Mouse (Mus musculus): ENCODE results near the gene Rab26.

Gene Rab26

DNA sequence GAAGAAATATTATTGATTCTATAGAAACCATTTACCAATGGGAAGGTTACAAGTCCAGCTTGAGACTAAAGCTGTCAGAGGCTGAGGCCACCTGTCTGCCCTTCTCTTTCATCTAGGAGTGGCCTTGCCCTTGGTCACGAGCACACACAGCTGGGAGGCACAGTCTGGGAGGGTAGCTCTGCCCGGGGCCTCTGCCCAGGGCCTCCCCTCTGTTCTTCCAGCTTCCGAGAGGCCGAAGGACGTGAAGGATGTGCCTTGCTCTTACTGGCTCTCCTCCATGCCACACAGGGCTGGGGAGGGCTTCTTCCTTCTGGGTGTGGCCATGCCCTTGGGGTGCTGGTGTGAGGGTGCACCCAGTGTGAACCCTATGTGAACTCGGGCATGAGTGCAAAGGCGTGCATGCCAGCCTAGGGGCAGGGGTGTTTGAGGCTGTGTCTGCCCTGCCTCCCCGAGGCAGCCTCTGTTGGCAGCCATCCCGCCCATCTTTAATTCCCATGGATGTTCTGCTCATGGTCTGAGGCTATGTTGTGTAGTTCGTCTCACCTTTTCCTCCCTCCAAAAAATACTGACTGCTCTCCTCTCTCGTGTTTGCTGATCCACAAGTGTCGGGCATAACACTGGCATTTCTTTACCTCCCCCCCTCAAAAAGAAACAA is 26.1 kb downstream of the Rab26 start:
- no peak for DNase-seq (ENCODE audit: low spot score)

DNA sequence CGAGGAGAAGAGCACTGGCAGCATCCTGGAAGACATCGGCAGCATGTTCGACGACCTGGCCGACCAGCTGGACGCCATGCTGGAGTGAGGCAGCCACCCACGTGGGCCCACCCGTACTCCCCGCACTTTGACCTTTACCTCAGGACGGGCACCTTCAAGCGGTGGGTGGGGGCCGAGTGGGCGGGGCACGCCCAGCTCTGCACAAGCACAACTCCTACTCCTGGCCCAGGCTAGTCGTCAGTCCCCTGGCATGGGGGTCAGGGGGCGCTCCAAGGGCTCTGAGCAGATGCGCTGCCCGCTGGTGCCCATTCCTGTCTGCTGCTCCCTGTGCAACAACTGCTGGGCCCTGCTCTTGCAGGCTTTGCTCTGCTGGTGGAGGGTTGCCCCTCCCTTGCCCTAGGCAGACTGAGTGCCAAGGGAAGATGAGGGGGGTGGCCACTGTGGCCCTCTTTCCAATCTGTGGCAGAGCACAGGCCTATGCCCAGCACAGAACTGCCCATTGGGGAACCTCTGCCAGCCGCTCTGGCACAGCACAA is 26.8 kb downstream of the Rab26 start:
- DNase-seq (ENCODE audit: low spot score): no peak

DNA sequence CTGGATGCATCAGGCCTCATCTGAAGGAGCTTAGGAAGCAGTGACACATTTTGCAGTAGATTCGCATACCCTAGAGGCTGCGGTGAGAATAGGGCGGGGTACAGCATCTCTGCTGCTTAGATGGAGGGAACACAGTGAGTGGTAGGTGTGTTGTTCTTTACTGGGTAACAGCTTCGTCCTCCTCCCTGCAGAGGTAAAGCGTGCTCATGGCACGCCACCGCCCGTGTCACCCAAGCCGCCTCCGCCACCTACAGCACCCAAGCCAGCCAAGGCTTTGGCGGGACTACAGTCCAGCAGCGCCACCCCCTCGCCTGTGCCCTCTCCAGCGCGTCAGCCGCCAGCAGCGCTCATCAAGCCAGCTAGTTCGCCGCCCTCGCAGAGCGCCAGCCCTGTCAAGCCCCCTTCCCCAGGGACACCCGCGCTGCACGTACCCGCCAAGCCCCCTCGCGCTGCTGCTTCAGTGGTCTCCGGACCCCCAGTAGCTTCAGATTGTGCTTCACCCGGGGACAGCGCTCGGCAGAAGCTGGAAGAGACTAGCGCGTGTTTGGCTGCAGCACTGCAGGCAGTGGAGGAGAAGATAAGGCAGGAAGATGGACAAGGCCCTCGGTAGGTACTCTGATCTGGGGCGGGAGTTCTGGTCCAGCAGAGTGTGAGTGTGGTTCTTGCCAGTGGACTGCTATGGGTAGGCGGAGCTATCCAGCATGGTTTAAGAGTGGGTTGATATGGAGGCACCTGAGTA is 27.5 kb downstream of the Rab26 start:
- DNase-seq (ENCODE audit: low spot score): peak; percentile 20

DNA sequence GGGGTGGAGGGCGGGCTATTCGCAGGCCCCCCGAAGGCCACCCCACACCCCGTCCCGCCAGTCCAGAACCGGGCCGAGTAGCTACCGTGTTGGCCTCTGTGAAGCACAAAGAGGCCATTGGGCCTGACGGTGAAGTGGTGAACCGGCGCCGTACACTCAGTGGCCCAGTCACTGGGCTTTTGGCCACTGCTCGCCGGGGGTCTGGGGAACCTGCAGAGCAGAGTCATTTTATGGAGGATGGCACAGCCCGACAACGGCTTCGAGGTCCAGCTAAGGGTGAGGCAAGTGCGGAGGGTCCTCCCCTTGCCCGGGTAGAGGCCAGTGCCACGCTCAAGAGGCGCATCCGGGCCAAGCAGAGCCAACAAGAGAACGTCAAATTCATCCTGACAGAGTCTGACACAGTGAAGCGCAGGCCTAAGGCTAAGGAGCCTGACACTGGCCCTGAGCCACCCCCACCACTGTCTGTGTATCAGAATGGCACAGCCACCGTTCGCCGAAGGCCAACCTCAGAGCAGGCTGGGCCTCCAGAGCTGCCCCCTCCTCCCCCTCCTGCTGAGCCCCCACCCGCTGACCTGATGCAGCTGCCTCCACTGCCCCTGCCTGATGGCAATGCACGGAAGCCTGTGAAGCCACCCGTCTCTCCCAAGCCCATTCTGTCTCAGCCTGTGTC is 28.6 kb downstream of the Rab26 start:
- no peak for DNase-seq (ENCODE audit: low spot score)

DNA sequence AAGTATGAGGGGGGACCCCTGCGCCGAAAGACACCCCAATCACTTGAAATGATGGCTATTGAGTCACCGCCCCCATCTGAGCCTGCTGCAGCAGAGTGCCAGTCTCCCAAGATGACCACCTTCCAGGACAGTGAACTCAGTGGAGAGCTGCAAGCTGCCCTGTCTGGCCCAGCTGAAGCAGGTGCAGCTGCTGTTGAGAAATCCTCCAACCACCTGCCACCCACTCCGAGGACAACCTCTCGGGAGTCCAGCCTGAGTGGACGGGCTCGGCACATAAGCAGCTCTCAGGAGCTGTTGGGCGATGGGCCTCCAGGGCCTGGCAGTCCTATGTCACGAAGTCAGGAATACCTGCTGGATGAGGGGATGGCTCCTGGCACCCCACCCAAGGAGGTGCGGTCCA is 29.9 kb downstream of the Rab26 start:
- DNase-seq (ENCODE audit: low spot score): no peak

DNA sequence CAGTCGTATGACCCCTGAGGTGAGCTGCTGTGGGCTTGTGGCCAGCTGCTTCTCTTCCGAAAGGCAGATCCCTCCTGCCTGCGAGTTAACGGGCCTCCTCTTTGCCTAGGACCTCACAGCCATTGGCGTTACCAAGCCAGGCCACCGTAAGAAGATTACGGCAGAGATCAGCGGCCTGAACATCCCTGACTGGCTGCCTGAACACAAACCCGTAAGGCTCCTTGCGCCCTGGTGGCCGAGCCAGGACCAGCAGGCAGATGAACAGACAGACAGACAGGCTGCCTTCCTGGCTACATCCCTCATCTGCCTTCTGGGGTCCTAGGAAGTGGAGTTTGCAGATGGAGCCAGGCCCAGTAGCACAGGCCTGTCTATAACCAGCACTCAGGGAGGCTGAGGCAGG is 31.8 kb downstream of the Rab26 start:
- peak; percentile 34 for DNase-seq (ENCODE audit: low spot score)

DNA sequence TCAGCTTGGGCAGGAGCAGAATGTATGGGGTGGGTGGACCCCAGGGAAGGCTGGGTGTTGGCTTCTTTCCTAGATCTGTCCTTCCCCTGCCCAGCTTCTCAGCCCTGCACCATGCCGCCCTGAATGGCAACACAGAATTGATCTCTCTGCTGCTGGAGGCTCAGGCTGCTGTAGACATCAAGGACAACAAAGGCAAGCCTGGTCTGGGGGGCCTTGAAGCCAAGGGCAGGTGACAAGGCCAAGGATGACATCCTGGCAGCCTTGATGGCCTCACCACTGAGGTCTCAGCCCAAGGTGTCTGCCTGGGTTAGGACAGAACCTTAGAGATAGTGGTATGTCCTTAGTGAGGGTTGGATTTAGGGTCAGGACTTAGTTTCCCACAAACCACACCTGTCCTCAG is 38.0 kb downstream of the Rab26 start:
- no peak for DNase-seq (ENCODE audit: low spot score)

DNA sequence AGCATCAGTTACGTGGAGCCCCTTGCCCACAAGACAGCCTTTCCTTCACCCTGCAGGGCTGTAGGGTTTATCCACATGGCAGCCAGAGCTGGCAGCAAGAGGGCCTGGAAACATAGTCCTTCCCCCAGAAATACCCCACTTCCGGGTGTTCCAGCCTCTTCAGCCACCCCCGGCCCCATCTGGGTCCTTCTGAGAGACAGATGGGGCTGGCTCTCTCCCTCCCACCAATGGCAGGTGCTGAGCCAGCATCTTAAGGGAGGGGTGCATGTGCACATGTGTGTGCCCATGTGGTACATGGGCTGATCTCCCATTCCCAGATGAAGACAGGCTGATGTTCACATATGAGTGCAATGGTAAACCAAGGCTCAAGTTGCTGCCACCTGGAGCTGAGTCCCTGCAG is 38.6 kb downstream of the Rab26 start:
- no peak for DNase-seq (ENCODE audit: low spot score)

DNA sequence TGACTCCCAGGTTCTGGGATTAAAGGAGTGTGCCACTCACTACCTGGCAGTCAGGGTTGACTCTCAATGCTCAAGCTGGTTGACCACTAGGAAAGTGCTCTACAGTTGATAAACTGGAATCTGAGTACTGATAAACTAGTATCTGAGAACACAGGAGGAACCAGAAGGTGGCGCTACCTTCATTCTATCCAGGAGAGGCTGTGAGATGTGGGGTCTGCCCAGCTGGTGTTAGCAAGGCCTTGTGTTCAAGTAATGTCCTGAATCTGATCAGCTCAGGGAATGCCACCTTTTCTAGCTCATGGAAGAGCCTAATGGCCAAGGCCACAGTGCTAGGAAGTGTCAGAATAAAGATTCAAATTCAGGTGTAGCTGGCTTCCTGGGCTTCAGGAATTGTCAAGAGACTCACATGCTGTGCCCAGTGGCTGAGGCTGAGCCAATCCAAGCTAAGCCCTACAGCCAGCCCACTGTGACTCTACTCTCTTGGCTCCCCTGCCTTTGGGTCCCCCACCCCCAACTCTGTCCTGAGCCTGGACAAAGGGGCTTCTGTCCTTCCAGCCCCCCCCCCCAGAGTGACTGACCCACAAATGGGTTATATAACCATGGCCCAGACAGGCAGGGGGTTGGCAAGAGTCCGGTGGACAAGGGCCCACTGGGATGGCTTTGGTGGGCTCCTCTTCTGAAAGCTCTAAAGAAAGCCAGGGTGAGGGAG is 39.2 kb downstream of the Rab26 start:
- peak; percentile 82 for DNase-seq (ENCODE audit: low spot score)

DNA sequence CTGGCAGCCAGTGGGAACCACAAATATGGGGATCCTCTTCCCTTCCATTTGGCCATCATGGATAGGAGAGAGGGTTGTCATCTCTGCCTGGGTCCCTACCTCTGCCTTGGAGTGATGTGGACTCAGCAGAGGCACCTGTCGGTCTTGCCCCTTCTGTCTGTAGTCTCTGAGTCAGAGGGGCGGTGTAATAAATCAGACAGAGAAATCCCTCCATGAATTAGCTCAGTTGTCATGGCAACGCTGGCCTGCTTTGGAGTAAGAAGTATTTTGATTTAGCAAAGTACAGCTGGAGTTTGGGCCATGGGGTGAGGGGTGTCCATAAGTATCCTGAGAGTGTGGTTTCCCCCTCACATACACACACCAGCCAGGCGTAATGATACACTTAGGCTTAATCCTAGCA is 43.6 kb downstream of the Rab26 start:
- DNase-seq (ENCODE audit: low spot score): peak; percentile 42

DNA sequence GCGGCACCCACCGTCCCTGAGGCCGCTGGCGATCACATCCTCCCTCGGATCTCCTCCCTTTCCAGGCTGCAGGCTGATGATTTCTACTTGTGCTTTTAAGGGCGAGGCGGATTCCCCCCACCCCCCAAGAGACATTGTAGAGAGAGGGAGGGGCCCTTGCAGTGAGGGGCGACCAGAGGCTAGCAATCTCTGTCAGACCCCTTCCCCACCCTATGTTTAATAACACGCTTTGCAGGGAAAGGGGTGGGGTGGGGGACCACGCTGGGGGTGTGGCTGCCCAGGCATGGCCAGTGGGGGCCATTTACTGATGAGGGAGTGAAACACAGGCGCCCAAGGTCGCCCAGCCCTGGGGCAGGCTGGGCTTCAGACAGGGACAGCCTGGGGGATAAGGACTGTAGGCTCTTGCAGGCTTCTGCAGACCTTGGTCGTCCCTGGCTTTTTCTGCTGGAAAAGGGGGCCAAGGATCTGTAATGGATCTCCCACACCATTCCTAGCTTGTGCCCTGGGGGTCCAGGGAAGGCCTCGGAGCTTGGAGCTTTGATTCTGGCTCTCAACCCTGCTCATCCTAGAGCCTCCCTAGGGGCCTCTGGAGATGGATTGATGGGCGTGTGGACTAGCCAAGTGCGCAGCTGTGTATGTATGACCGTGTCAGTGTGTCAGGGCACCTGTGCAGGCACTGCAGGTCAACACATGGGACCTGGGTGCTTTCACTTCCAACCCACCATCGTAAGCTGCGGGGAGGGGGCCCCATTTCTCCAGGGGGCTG is 44.6 kb downstream of the Rab26 start:
- no peak for DNase-seq (ENCODE audit: low spot score)

DNA sequence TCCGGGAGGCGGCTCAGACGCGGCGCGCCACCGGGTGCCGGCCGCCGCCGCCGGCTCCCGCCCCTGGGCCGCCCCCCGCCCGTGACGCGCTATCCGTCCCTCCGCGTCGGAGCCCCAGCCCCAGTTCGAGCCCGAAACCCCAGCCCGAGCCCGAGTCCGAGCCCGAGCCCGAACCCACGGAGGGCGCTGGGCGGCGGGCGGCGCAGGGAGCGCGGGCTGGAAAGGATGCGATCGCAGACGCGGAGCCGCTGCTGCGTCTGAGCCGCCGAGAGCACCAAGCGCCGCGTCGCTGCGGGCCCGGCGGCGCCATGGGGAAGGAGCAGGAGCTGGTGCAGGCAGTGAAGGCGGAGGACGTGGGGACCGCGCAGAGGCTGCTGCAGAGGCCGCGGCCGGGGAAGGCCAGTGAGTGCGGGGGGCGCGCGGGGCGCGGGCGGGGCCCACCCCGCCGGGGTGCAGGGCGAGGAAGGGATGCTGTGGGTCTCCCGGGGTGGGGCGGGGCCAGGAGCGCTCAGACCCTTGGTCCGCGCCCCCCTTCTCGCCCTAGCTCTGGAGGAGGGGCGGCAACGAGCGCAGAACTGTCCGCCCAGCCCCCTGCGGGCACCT is 45.2 kb downstream of the Rab26 start:
- DNase-seq (ENCODE audit: low spot score): peak; percentile 51

DNA sequence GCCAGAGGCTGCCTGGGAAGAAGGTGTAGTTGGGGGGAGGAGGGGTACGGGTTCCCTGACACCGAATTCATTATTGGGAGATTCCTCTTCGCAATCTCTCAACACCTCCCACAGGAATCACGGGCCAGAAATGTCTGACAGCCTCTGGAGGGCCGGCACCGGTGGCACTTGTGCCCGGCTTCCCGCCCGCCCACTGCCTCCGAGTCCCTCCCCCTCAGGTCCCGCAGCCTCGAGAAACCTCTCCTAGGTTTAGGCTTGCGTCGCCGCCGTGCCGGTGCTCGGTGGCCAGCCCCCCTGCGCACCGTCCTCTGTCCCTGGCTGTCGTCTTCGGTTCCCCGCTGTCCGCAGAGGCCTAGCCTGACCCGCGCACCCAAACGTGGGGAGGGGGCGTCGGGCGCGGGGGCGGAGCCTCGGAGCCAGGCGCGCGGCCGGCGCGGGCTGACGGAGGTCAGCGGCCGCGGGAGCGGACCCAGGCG is 45.8 kb downstream of the Rab26 start, which contains the start of gene Caskin1:
Gene Caskin1, plus strand, starts transcription at position 416 of the 476 bp plus-strand sequence.
- DNase-seq (ENCODE audit: low spot score): peak; percentile 49

DNA sequence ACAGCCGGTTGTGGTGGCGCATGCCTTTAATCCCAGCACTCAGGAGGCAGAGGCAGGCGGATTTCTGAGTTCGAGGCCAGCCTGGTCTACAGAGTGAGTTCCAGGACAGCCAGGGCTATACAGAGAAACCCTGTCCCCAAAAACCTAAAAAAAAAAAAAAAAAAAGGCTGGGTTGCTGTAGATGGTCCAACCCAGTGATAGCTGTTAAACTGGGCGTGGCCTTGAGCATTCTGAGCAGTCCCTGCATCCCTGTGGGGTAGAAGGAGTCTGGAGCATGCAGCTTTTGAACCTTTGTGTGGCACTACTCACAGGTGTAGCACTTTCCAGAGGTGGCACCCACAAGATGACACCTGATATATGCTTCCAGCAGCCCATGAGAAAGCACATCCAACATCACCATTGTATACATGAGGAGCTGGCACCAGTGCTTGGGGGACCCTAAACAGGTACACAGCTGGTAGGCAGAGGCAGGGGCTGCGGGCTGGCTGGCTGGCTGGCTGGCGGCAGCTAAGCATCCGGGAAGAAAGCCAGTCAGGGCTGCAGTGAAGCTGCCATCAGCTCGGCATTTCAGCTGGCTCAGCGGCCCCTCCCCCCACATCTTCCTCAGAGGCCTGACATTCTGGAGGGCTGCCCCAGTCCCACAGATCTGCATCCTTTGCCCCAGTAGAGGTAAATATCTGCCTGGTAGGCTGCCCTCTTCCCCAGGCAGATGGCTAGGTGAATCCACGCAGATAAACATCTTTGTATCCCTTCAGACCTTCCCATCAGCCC is 48.7 kb downstream of the Rab26 start:
- peak; percentile 52 for DNase-seq (ENCODE audit: low spot score)

DNA sequence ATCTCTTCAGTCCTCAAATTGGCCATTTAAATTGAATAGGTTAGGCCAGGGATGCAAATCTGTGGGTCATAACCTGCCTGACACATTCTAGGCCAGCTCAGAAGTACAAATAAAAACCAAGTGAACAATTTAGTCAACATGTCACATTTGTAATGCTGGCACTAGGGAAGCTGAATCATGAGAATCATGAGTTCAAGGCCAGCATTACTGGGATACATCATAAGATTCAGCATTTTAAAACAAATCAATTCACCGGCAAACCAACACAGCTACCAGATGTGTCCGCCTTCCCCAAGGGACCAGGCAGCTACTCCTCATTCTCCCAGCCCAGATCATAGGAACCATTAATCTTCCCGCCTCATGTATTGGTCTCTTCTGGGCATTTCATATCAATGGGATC is 50.5 kb downstream of the Rab26 start:
- DNase-seq (ENCODE audit: low spot score): no peak

DNA sequence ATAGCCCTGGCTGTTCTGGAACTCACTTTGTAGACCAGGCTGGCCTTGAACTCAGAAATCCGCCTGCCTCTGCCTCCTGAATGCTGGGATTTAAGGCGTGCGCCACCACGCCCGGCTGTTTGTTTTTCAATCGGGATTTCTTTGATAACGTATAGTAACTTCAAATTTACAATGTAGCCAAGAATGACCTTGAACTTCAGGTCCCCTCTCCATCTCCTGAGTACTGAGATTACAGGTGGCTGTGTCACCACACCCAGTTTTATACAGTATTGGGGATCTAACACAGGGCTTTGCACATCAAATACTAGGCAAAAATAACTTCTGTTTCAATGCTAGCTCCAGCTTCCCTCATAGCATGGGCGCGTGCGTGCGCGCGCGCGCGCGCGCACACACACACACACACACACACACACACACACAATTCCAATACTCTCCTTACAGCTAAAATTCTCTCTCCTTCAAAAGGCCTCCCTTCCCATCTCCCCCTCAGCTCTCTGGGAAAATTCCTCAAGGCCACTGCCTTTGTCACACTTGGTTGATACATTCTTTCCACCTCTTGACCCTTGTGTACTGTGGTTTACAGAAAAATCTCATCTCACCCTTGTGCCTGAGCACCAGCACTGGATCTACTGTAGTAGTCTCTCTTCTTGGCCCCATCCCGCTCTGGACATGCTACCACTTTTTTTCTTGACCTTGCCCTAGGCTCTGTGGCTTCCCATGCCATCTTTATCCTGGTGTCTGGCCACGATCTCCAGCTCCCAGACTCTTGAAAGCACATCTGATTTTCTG is 52.8 kb downstream of the Rab26 start:
- DNase-seq (ENCODE audit: low spot score): no peak

DNA sequence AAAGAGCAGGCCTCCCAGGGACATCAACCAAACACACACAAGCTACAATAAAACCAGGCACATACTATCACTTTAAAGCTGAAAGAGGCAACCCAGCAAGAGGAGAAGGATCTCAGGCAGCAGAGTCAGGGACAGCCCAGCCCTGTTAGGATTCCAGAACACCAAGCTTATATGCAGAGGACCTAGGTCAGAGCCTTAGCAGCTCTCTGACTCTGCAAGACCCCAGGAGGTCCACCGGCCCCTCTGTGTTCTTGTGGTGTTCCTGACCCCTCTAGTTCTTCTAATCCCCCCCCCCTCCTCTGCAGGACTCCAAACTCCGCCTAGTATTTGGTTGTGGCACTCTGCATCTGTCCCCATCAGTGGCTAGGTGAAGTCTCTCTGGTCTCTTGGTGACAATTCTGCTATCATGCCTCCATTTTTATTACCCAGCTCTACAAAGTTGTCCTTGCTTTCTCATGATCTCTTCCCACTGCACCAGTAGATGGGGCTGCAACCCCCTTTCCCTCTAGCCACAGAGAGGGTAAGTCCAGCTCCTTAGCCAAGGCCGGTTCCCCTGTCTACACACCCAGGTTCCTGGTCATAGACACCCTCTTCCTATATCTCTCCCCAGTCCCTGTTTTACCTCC is 53.7 kb downstream of the Rab26 start:
- DNase-seq (ENCODE audit: low spot score): peak; percentile 59

DNA sequence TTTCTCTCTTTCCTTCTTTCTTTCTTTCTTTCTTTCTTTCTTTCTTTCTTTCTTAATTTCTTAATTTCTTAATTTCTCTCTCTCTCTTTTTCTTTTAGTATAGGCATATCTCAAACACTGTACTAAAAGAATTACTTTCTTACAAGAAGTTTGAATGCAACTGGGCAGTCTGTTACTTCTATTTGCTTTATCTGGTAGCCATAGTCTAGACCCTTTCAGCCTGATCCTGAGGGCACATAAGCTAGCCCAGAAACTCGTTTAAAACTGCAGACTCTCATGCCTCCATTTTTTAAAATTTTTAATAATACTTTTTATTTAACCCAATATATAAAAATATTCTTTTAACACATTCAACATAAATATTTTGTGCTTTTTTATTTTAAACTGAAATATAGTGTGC is 54.6 kb downstream of the Rab26 start:
- no peak for DNase-seq (ENCODE audit: low spot score)
